18 mouse cellular contexts compared by ENCODE assay signal in genomic region chr5:66953375-66953774, GRCm38 (mm10).
A peak's percentile ranks its signal among the peaks of the same experiment; 100 is the strongest.
DNase-seq lines count a peak whose midpoint lies in the region; ATAC-seq and TF ChIP-seq lines count a peak whose summit lies in the region.
"Had no signal": no experiment of that assay in that cellular context is flagged by ENCODE, and none has a peak within 500 bp of the region (broad histone marks: within the 10 kb centered on the region; RNA-seq: fewer than 3 reads in every experiment).

No protein-coding gene starts in this region.

- no peak overlapping the region for H3K9ac ChIP-seq in hindbrain, embryonic 14.5 days
- H3K9ac ChIP-seq in hindbrain, embryonic 12.5 days: no peak overlapping the region
- no peak overlapping the region for H3K9ac ChIP-seq in lung, postnatal 0 days (replicated peaks; ENCODE audit: low read depth)
- H3K9ac ChIP-seq: liver, embryonic 12.5 days; midbrain, embryonic 12.5 days had no signal

- intact Hi-C loops in left cerebral cortex, postnatal 36 days (cut with DNase I): no loop called here

- no peak for TF ChIP-seq POLR2A in lung, adult 2 months (IDR thresholded peaks at IDR 0.05; ENCODE audit: borderline replicate concordance, extremely low read depth, low read depth, low read length)

- H3K9me3 ChIP-seq in hindbrain, embryonic 14.5 days (ENCODE audit: control insufficient read depth, low read length): peaks cover 6% of the 10 kb centered on the region; the same call in 1 of the 2 replicates
- H3K9me3 ChIP-seq in hindbrain, embryonic 12.5 days (replicated peaks): no peaks in the 10 kb centered on the region; the same call in 1 of the 2 replicates
- H3K9me3 ChIP-seq in lung, postnatal 0 days (ENCODE audit: low read length): no peaks in the 10 kb centered on the region
- H3K9me3 ChIP-seq: liver, embryonic 12.5 days; midbrain, embryonic 12.5 days had no signal

- TF ChIP-seq CTCF in lung, postnatal 0 days (IDR thresholded peaks at IDR 0.05): no peak
- no peak for TF ChIP-seq CTCF in lung, adult 2 months (IDR thresholded peaks at IDR 0.05; ENCODE audit: insufficient read depth, low read length)

- H3K4me2 ChIP-seq in hindbrain, embryonic 14.5 days (replicated peaks): no peak overlapping the region
- H3K4me2 ChIP-seq in hindbrain, embryonic 12.5 days (replicated peaks): no peak overlapping the region
- H3K4me2 ChIP-seq in lung, postnatal 0 days (replicated peaks; ENCODE audit: low read depth, low read length): no peak overlapping the region
- H3K4me2 ChIP-seq: heart, embryonic 11.5 days; liver, embryonic 12.5 days; midbrain, embryonic 12.5 days had no signal

- peaks cover 5% of the 10 kb centered on the region for H3K4me1 ChIP-seq in hindbrain, embryonic 14.5 days (replicated peaks; ENCODE audit: control insufficient read depth, insufficient read depth, low read length)
- peaks cover 4% of the 10 kb centered on the region for H3K4me1 ChIP-seq in hindbrain, embryonic 12.5 days
- H3K4me1 ChIP-seq in lung, postnatal 0 days (ENCODE audit: insufficient read depth, low read depth, low read length): peaks cover 6% of the 10 kb centered on the region; the same call in 1 of the 2 replicates
- peaks cover 8% of the 10 kb centered on the region; the same call in 1 of the 2 replicates for H3K4me1 ChIP-seq in lung, adult 2 months (ENCODE audit: control insufficient read depth, insufficient read depth, low read length)
- H3K4me1 ChIP-seq: liver, embryonic 12.5 days had no signal

- H3K27ac ChIP-seq in hindbrain, embryonic 14.5 days: peak overlapping the region; percentile 59; the same call in 1 of the 2 replicates
- H3K27ac ChIP-seq in hindbrain, embryonic 12.5 days: no peak overlapping the region
- no peak overlapping the region for H3K27ac ChIP-seq in lung, postnatal 0 days (ENCODE audit: low read length)
- H3K27ac ChIP-seq: embryonic facial prominence, embryonic 10.5 days; liver, embryonic 12.5 days; macrophage; midbrain, embryonic 12.5 days; stomach, postnatal 0 days had no signal

- peak; percentile 44 for DNase-seq in adrenal gland, postnatal 14 days
- DNase-seq in adrenal gland, postnatal 4 days (ENCODE audit: low spot score in 2 of 2): no peak
- DNase-seq in hindbrain, embryonic 14.5 days (ENCODE audit: low spot score): no peak
- DNase-seq in lung, postnatal 0 days (ENCODE audit: low spot score): peak; percentile 51
- DNase-seq in lung, adult 2 months: no peak
- DNase-seq in kidney, postnatal 25 days: peak; percentile 60 to 68
- no peak for DNase-seq in left cerebral cortex, postnatal 36 days (ENCODE audit: low spot score in 2 of 2)
- DNase-seq: gastrocnemius, postnatal 25 days; heart, postnatal 14 days; thymus, postnatal 14 days had no signal

- WGBS in hindbrain, embryonic 14.5 days: 72% methylated on average over 3 of the region's 3 CpGs
- WGBS in hindbrain, embryonic 12.5 days: 84% methylated on average over 3 of the region's 3 CpGs
- WGBS in lung, postnatal 0 days: 41% methylated on average over 3 of the region's 3 CpGs
- WGBS in lung, adult 2 months: 48% methylated on average over 3 of the region's 3 CpGs

- peak; percentile 50; the same call in 1 of the 2 replicates for TF ChIP-seq EP300 in lung, postnatal 0 days (IDR thresholded peaks at IDR 0.05)

- no peak for ATAC-seq in hindbrain, embryonic 14.5 days (ENCODE audit: low FRiP score)
- ATAC-seq in hindbrain, embryonic 12.5 days (ENCODE audit: low FRiP score): no peak
- ATAC-seq in lung, postnatal 0 days: peak; percentile 33; the same call in 1 of the 2 replicates
- ATAC-seq: liver, embryonic 12.5 days had no signal

- H3K4me3 ChIP-seq in hindbrain, embryonic 14.5 days (replicated peaks; ENCODE audit: low read length): no peak overlapping the region
- H3K4me3 ChIP-seq in hindbrain, embryonic 12.5 days: no peak overlapping the region
- H3K4me3 ChIP-seq in lung, postnatal 0 days (ENCODE audit: low read depth, low read length): no peak overlapping the region
- no peak overlapping the region for H3K4me3 ChIP-seq in lung, adult 2 months (replicated peaks; ENCODE audit: extremely low read depth, low read depth, low read length)
- H3K4me3 ChIP-seq: embryonic facial prominence, embryonic 10.5 days; liver, embryonic 12.5 days; midbrain, embryonic 12.5 days had no signal

- H3K36me3 ChIP-seq in hindbrain, embryonic 14.5 days (replicated peaks; ENCODE audit: control insufficient read depth, insufficient read depth): no peaks in the 10 kb centered on the region
- H3K36me3 ChIP-seq in hindbrain, embryonic 12.5 days: no peaks in the 10 kb centered on the region; the same call in 1 of the 2 replicates
- H3K36me3 ChIP-seq in lung, postnatal 0 days (ENCODE audit: insufficient read depth, low read length): peaks cover 5% of the 10 kb centered on the region; the same call in 1 of the 2 replicates
- H3K36me3 ChIP-seq: liver, embryonic 12.5 days; midbrain, embryonic 12.5 days had no signal

- no peaks in the 10 kb centered on the region for H3K27me3 ChIP-seq in hindbrain, embryonic 14.5 days (ENCODE audit: control insufficient read depth, insufficient read depth, low read length)
- H3K27me3 ChIP-seq in hindbrain, embryonic 12.5 days: no peaks in the 10 kb centered on the region
- H3K27me3 ChIP-seq in lung, postnatal 0 days (replicated peaks; ENCODE audit: insufficient read depth, low read length): no peaks in the 10 kb centered on the region
- H3K27me3 ChIP-seq: CH12.LX; liver, embryonic 12.5 days; midbrain, embryonic 12.5 days had no signal

Comparison
In these comparisons a context has a peak if more than half of its experiments do, and no peak if none do; other contexts are left out.
1. DNase-seq: peak in adrenal gland, postnatal 14 days (single experiment), lung, postnatal 0 days (single experiment) and kidney, postnatal 25 days (2 of 2); none in adrenal gland, postnatal 4 days (0 of 2), hindbrain, embryonic 14.5 days (single experiment), lung, adult 2 months (single experiment) and left cerebral cortex, postnatal 36 days (0 of 2).